Mouse (Mus musculus) stomach, postnatal 0 days (tissue): ENCODE measurements around the gene Vav2.

Experiments
- CTCF ChIP-seq: IDR thresholded peaks from 2 replicates; pipeline ENCODE4 v1.5.1; 2016; ENCODE audit warnings: antibody characterized with exemption, low read depth, mild to moderate bottlenecking, moderate library complexity
- EP300 ChIP-seq: optimal IDR thresholded peaks from 2 replicates; pipeline ENCODE3; 2016; ENCODE audit warnings: antibody characterized with exemption

GRCm38 (mm10) chr2:27355684-27356083 is 71.1 kb downstream of the Vav2 start:
- TF ChIP-seq CTCF (no peak), EP300 (no peak)
